Mouse (Mus musculus) midbrain, embryonic 13.5 days (tissue): ENCODE results near the gene Plin4. TPM values are rescaled to one million over a fixed set of nuclear protein-coding genes. Genes with fewer than 3 reads are reported as not detected.
"Not testable (repeated sequence)": the region's sequence is repeated elsewhere in the genome, so short reads cannot be mapped to it uniquely, and the experiment has no call there.

ENCODE experiments used
- ATAC-seq: fragments of 200-750 bp; cut with Nextera tagmentation; 2 replicates; pipeline ENCODE4 v1.8.0; 2017; ENCODE audit warnings: mild to moderate bottlenecking, moderate TSS enrichment, moderate library complexity
- H3K27ac ChIP-seq: fragments of 300-500 bp; sonication (generic); 2 replicates; pipeline ENCODE4 v1.5.1; 2015; ENCODE audit warnings: inconsistent platforms, mild to moderate bottlenecking, moderate library complexity
- H3K27me3 ChIP-seq: fragments of 300-500 bp; sonication (generic); 2 replicates; pipeline ENCODE4 v1.6.1; 2015; ENCODE audit warnings: mild to moderate bottlenecking, inconsistent platforms
- H3K36me3 ChIP-seq: fragments of 300-500 bp; sonication (generic); 2 replicates; pipeline ENCODE4 v1.6.1; 2015; ENCODE audit warnings: mild to moderate bottlenecking, inconsistent platforms
- H3K4me1 ChIP-seq: fragments of 300-500 bp; sonication (generic); replicated peaks from 2 replicates; pipeline ENCODE4 v1.6.1; 2015; ENCODE audit warnings: inconsistent platforms
- H3K4me2 ChIP-seq: fragments of 300-500 bp; sonication (generic); replicated peaks from 2 replicates; pipeline ENCODE4 v1.6.1; 2015; ENCODE audit warnings: moderate library complexity, mild to moderate bottlenecking, inconsistent platforms
- H3K4me3 ChIP-seq: fragments of 300-500 bp; sonication (generic); replicated peaks from 2 replicates; pipeline ENCODE4 v1.5.1; 2015; ENCODE audit warnings: mild to moderate bottlenecking, inconsistent platforms
- H3K9ac ChIP-seq: fragments of 300-500 bp; sonication (generic); replicated peaks from 2 replicates; pipeline ENCODE4 v1.6.1; 2015; ENCODE audit warnings: mild to moderate bottlenecking, inconsistent platforms
- H3K9me3 ChIP-seq: fragments of 300-500 bp; sonication (generic); 2 replicates; pipeline ENCODE4 v1.6.1; 2016; ENCODE audit warnings: mild to moderate bottlenecking, inconsistent platforms
- WGBS: fragments of 180-500 bp; shearing (Covaris S2); methylation state at CpG from one replicate; pipeline ENCODE4 v1.1.7; 2015; 5-methylcytosine and 5-hydroxymethylcytosine counted together
- polyA plus RNA-seq: library from polyadenylated mRNA; unstranded; fragments of >200 nt; fragmentation: Nextera tagmentation; extraction: Ambion mirVana; gene quantifications from 2 replicates; pipeline ENCODE4 v1.2.1, GENCODE M21; 2015

The Plin4 gene
- polyA plus RNA-seq, 1 experiment from 2014 or later: 0.11 TPM

- peaks cover 70% of the 10 kb centered on the region for H3K36me3 ChIP-seq
- peaks cover 14% of the 10 kb centered on the region for H3K4me1 ChIP-seq
- no peak overlapping the region for H3K4me2 ChIP-seq
- H3K27me3 ChIP-seq: no peaks in the 10 kb centered on the region
- H3K9ac ChIP-seq: no peak overlapping the region
- no peak for ATAC-seq
- H3K27ac ChIP-seq: no peak overlapping the region
- no peaks in the 10 kb centered on the region for H3K9me3 ChIP-seq
- H3K4me3 ChIP-seq: no peak overlapping the region
Measured at GRCm38 (mm10) chr17:56071126-56071525, 38.5 kb downstream of the Plin4 start.

- no peak overlapping the region for H3K4me3 ChIP-seq
- 0 out of 2 replicates have a peak overlapping the region, but pooled peaks have one; percentile 5 for H3K9ac ChIP-seq
- peaks cover 5% of the 10 kb centered on the region for H3K4me1 ChIP-seq
- H3K27ac ChIP-seq: no peak overlapping the region
- H3K27me3 ChIP-seq: no peaks in the 10 kb centered on the region
- H3K36me3 ChIP-seq: peaks cover 90% of the 10 kb centered on the region
- 97% methylated on average over 14 of the region's 14 CpGs for WGBS
- H3K9me3 ChIP-seq: no peaks in the 10 kb centered on the region
- no peak for ATAC-seq
- H3K4me2 ChIP-seq: no peak overlapping the region
Measured at GRCm38 (mm10) chr17:56069066-56069465, 40.5 kb downstream of the Plin4 start.

- no peaks in the 10 kb centered on the region for H3K27me3 ChIP-seq
- H3K4me3 ChIP-seq: no peak overlapping the region
- H3K36me3 ChIP-seq: peaks cover 99% of the 10 kb centered on the region
- no peak for ATAC-seq
- H3K4me1 ChIP-seq: no peaks in the 10 kb centered on the region
- H3K4me2 ChIP-seq: no peak overlapping the region
- H3K9ac ChIP-seq: no peak overlapping the region
- H3K9me3 ChIP-seq: no peaks in the 10 kb centered on the region
- no peak overlapping the region for H3K27ac ChIP-seq
Measured at GRCm38 (mm10) chr17:56066451-56066850, 43.2 kb downstream of the Plin4 start.

- peaks cover 97% of the 10 kb centered on the region for H3K36me3 ChIP-seq
Measured at GRCm38 (mm10) chr17:56065715-56066114, 43.9 kb downstream of the Plin4 start.

GRCm38 (mm10) chr17:56062081-56062480 lies 47.5 kb downstream of the Plin4 start:
- Histone ChIP-seq H3K27ac (no peak overlapping the region), H3K27me3 (no peaks in the 10 kb centered on the region), H3K9me3 (no peaks in the 10 kb centered on the region), H3K9ac (no peak overlapping the region; the same call in 1 of the 2 replicates), H3K36me3 (peaks cover 89% of the 10 kb centered on the region), H3K4me3 (no peak overlapping the region), H3K4me2 (no peak overlapping the region), H3K4me1 (no peaks in the 10 kb centered on the region)
- 98% methylated on average over 7 of the region's 7 CpGs for WGBS
- no peak for ATAC-seq

More at GRCm38 (mm10) chr17:56065715-56066114, 43.9 kb downstream of the Plin4 start:
- 82% methylated on average over 6 of the region's 6 CpGs for WGBS
- H3K27me3 ChIP-seq, H3K27ac ChIP-seq, H3K4me3 ChIP-seq, ATAC-seq, H3K9me3 ChIP-seq, H3K4me1 ChIP-seq, H3K4me2 ChIP-seq, H3K9ac ChIP-seq: not testable (repeated sequence)

- H3K4me2 ChIP-seq: no peak overlapping the region
- no peaks in the 10 kb centered on the region for H3K9me3 ChIP-seq
- H3K4me1 ChIP-seq: no peaks in the 10 kb centered on the region
- no peak overlapping the region for H3K27ac ChIP-seq
- H3K27me3 ChIP-seq: no peaks in the 10 kb centered on the region
- 87% methylated on average over 11 of the region's 11 CpGs for WGBS
- ATAC-seq: no peak
- H3K36me3 ChIP-seq: peaks cover 46% of the 10 kb centered on the region
- H3K4me3 ChIP-seq: no peak overlapping the region
- H3K9ac ChIP-seq: no peak overlapping the region
Measured at GRCm38 (mm10) chr17:56057381-56058120, 52.1 kb downstream of the Plin4 start.

- 57% methylated on average over 4 of the region's 4 CpGs for WGBS
- Histone ChIP-seq H3K27ac (no peak overlapping the region), H3K9ac (no peak overlapping the region), H3K4me1 (no peaks in the 10 kb centered on the region), H3K27me3 (no peaks in the 10 kb centered on the region), H3K36me3 (peaks cover 41% of the 10 kb centered on the region), H3K9me3 (no peaks in the 10 kb centered on the region), H3K4me2 (no peak overlapping the region), H3K4me3 (no peak overlapping the region)
- ATAC-seq: peak; percentile 79
Measured at GRCm38 (mm10) chr17:56055945-56056678, 53.5 kb downstream of the Plin4 start.

- Histone ChIP-seq H3K4me1 (no peaks in the 10 kb centered on the region), H3K36me3 (peaks cover 30% of the 10 kb centered on the region), H3K4me3 (no peak overlapping the region), H3K27ac (no peak overlapping the region), H3K4me2 (no peak overlapping the region), H3K9me3 (no peaks in the 10 kb centered on the region), H3K27me3 (no peaks in the 10 kb centered on the region), H3K9ac (no peak overlapping the region)
- no peak for ATAC-seq
Measured at GRCm38 (mm10) chr17:56054938-56055337, 54.7 kb downstream of the Plin4 start.

- no peak overlapping the region for H3K4me2 ChIP-seq
- peaks cover 31% of the 10 kb centered on the region for H3K36me3 ChIP-seq
- no peaks in the 10 kb centered on the region for H3K9me3 ChIP-seq
- H3K4me1 ChIP-seq: no peaks in the 10 kb centered on the region
- H3K9ac ChIP-seq: no peak overlapping the region
- WGBS: 91% methylated on average over 5 of the region's 5 CpGs
- ATAC-seq: no peak
- no peak overlapping the region for H3K27ac ChIP-seq
- no peaks in the 10 kb centered on the region for H3K27me3 ChIP-seq
- no peak overlapping the region for H3K4me3 ChIP-seq
Measured at GRCm38 (mm10) chr17:56051369-56051768, 58.2 kb downstream of the Plin4 start.

Other genes starting within 250 kb of the Plin4 start
- 14.5 and 15.2 TPM in 2 replicates for gene Zfp119a, start 230.9 kb downstream of the Plin4 start, polyA plus RNA-seq
- gene Zfp959, start 217.7 kb downstream of the Plin4 start, polyA plus RNA-seq: 16.3 and 19.2 TPM in 2 replicates
- 9.4 and 9.5 TPM in 2 replicates for gene Zfp119b, start 160.3 kb downstream of the Plin4 start, polyA plus RNA-seq
- gene Ebi3, start 157.2 kb downstream of the Plin4 start, polyA plus RNA-seq: 4.7 and 5.1 TPM in 2 replicates
- gene Yju2, start 150.7 kb downstream of the Plin4 start, polyA plus RNA-seq: 27.9 and 28.2 TPM in 2 replicates
- 181 and 184 TPM in 2 replicates for gene Shd, start 139.3 kb downstream of the Plin4 start, polyA plus RNA-seq
- gene Fsd1, start 123.3 kb downstream of the Plin4 start, polyA plus RNA-seq: 135 and 136 TPM in 2 replicates
- gene Stap2, start 104.2 kb downstream of the Plin4 start, polyA plus RNA-seq: 4.6 and 5.0 TPM in 2 replicates
- gene Mpnd, start 104.1 kb downstream of the Plin4 start, polyA plus RNA-seq: 159 and 182 TPM in 2 replicates
- gene Sh3gl1, start 73.2 kb downstream of the Plin4 start, polyA plus RNA-seq: 113 and 123 TPM in 2 replicates
- gene Chaf1a, start 69.4 kb downstream of the Plin4 start, polyA plus RNA-seq: 10.1 and 11.0 TPM in 2 replicates
- gene Ubxn6, start 34.8 kb downstream of the Plin4 start, polyA plus RNA-seq: 73.7 and 78.6 TPM in 2 replicates
- gene Hdgfl2, start 30.2 kb downstream of the Plin4 start, polyA plus RNA-seq: 156 and 159 TPM in 2 replicates
- 0.43 and 0.55 TPM in 2 replicates for gene Plin5, start 7.8 kb upstream of the Plin4 start, polyA plus RNA-seq
- 0.15 TPM in 1 of 2 replicates, not detected in the other for gene Lrg1, start 12.2 kb upstream of the Plin4 start, polyA plus RNA-seq
- 7.6 and 10.4 TPM in 2 replicates for gene Sema6b, start 30.5 kb upstream of the Plin4 start, polyA plus RNA-seq
- gene Tnfaip8l1, start 52.7 kb upstream of the Plin4 start, polyA plus RNA-seq: 8.2 and 8.7 TPM in 2 replicates
- 64.6 and 68.4 TPM in 2 replicates for gene Mydgf, start 74.1 kb upstream of the Plin4 start, polyA plus RNA-seq
- gene Dpp9, start 109.1 kb upstream of the Plin4 start, polyA plus RNA-seq: 26.6 and 29.3 TPM in 2 replicates
- 18.1 and 19.4 TPM in 2 replicates for gene Fem1a, start 147.0 kb upstream of the Plin4 start, polyA plus RNA-seq
- gene Ticam1, start 167.0 kb upstream of the Plin4 start, polyA plus RNA-seq: 1.0 and 1.3 TPM in 2 replicates
- 14.8 and 16.7 TPM in 2 replicates for gene Plin3, start 183.1 kb upstream of the Plin4 start, polyA plus RNA-seq
- gene Arrdc5, start 190.5 kb upstream of the Plin4 start, polyA plus RNA-seq: not detected in 2 replicates
- gene Uhrf1, start 193.5 kb upstream of the Plin4 start, polyA plus RNA-seq: 59.9 and 62.8 TPM in 2 replicates
- gene Kdm4b, start 216.3 kb upstream of the Plin4 start, polyA plus RNA-seq: 62.1 and 77.3 TPM in 2 replicates